Mouse (Mus musculus) CH12.LX (cell line): ENCODE measurements at regions not wholly inside any gene's neighbourhood (a gene's known extent, or its start where the extent isn't known, plus 50 kb on each side); places are given as distances from the start of the nearest gene placed in this dataset.

ENCODE experiments used
- CTCF ChIP-seq, 2 experiments: IDR thresholded peaks in 1 of 2; conservative IDR thresholded peaks in 1 of 2; 2 replicates each; pipeline ENCODE4 v1.5.1; 2011 to 2012; ENCODE audit warnings: low read depth in 2 of 2, low read length in 2 of 2, improper control_type of control experiment in 1 of 2, inconsistent platforms in 1 of 2, mild to moderate bottlenecking in 1 of 2, moderate library complexity in 1 of 2
- E2F4 ChIP-seq: IDR thresholded peaks from 2 replicates; pipeline ENCODE4 v1.6.1; 2011; ENCODE audit warnings: low read depth, low read length, improper control_type of control experiment; ENCODE audit not compliant: insufficient replicate concordance

GRCm38 (mm10) chr14:45716100-45716499 lies 58.2 kb upstream of the Ddhd1 start:
- TF ChIP-seq E2F4 (no peak), CTCF (conservative IDR thresholded peaks at IDR 0.05 in 1 of 2, IDR thresholded peaks at IDR 0.05 in 1 of 2; ENCODE audit: low read depth in 2 of 2, low read length in 2 of 2) (no peak)
